Mouse (Mus musculus): ENCODE results near the gene Exoc7.

DNA sequence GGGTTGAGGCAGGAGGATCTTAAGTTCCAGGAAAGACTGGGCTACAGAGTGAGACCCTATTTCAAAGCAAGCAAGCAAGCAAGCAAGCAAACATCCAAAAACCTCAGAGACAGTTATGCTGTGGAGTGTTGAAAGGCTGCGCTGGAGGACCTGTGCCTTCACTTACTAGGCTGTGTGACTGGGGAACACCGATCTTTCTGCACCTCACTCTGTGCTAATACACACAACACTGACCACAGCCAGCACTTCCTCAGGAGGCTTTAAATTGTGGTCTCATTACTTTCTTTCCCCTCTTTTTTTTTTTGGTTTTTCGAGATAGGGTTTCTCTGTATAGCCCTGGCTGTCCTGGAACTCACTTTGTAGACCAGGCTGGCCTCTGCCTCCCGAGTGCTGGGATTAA, 41.2 kb downstream of the Exoc7 start:
- TF ChIP-seq POLR2A (IDR thresholded peaks at IDR 0.05; ENCODE audit: borderline replicate concordance, insufficient read depth, low read length) (no peak), CTCF (IDR thresholded peaks at IDR 0.05; ENCODE audit: borderline replicate concordance, insufficient read depth, low read depth, low read length) (no peak)

Measured in cerebellum, adult 2 months (tissue).